Mouse (Mus musculus): ENCODE data around the gene Akt1s1.
"Not testable (repeated sequence)": the region's sequence is repeated elsewhere in the genome, so short reads cannot be mapped to it uniquely, and the experiment has no call there.

The Akt1s1 gene

GRCm38 (mm10) chr7:44868465-44868864 is 19.7 kb downstream of the Akt1s1 start:
- in situ Hi-C loops (cut with MboI) = no loop called here

DNA sequence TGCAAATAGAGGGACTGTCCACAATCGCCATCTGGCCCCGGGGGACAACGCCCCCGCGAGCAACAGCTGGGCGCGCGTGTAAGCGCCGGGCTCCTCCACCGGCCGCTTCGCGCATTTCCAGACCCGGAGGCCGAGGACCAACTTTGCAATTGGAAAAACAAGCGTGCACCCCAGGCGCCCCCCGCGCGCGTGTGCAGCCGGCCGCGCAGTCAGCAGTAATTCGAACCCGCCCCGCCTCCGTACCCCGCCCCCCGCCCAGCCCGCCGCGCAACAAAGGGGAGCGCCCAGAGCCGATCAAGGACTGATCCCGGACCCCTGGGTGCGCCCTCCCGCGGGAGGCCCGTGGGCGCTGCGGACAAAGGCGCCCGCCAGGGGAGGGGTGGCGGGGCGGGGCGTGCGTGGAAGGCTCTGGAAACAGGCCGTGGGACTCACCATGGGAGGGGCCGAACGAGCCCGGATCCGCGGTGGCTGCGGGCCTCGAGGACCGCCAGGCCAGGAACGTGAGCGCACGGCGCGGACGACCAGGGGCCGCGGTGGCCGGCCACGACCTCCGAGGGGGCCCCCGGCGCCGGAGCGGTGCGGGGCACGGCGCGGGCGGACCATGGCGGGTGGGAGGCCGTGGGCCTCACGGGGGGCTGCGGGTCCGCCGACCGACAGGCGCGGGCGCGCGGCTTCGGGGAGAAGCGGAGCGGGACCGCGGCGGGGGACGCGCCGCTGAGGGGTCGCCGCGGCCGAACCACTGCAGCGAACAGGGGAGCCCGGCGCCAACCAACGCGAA is 20.3 kb downstream of the Akt1s1 start:
- in situ Hi-C loops (cut with MboI) = no loop called here

DNA sequence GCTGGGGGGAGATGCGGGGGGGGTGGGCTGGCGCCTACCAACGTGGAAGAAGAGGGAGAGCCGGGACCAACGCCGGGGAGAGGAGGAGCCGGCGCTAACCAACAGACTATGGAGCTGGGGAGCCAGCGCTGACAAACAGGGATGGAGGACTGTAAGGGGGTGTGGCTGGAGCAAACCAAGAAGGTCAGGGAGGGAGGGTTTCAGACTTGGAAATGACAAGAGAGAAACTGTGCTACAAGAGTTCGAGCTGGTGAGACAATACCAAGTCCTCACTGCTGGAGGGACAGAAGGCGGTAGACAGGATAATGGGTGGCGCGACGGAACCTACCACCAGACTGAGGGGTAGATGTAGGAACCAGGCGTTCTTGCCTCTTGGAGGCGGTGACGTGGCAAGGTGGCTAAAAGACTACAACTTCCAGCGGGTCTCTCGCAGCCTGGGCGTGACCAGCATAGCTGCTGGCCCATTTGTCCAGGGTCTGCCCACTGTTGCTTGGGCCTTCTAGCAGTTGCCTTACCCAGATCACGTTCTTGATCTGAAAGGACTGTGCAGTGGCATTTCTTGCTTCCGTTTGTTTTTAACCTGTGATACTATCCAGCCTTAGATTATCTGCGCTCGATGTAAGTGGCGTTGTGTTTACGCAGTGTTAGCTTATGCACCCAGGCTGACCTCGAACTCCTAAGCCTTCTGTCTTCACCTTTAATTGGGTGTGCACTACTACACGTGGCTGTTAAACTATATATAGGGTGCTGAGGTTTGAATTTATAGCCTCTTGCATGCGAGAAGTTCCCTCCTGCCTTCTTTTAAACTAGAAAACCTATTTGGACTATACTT is 21.1 kb downstream of the Akt1s1 start, which contains the start of gene Ptov1:
Ptov1 (minus strand) TSS at position 92 of the 832 bp plus-strand sequence.
- in situ Hi-C loops (cut with MboI) = no loop called here

DNA sequence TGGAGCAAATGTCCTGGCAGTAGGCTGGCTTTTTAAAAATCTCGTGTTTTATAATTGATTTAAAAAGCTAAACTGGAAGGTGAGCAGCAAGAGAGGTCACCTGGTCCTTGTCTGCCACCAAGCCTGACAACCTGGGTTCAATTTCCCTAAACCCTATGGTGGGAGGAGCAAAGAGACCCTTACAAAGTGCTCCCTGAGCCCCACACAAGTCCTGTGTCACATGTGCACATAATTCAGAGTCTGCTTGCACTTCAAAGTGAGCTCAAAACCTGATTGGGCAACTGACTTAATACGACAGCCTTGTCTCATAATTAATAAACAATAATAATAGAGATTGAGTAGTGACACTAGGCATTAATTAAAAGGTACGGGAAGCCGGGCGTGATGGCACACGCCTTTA is 21.8 kb downstream of the Akt1s1 start:
- in situ Hi-C loops (cut with MboI) = no loop called here

- in situ Hi-C loops (cut with MboI) = no loop called here
Observed at GRCm38 (mm10) chr7:44871181-44871580, 22.4 kb downstream of the Akt1s1 start.

DNA sequence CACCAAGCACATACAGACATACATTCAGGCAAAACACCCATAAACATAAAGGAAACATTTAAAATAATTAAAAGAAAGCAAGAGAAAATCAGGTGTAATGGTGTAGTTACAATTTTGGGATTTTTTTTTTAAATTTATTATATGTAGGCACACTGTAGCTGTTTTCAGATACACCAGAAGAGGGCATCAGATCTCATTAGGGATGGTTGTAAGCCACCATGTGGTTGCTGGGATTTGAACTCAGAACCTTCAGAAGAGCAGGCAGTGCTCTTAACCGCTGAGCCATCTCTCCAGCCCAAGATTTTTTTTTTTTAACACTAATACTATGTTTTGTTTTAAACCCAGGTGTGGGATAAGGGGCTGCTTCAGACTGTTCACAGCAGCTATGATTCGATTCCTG is 23.0 kb downstream of the Akt1s1 start:
- in situ Hi-C loops (cut with MboI) = not testable (repeated sequence)

- in situ Hi-C loops (cut with MboI) = no loop called here
Observed at GRCm38 (mm10) chr7:44877833-44878232, 29.0 kb downstream of the Akt1s1 start.

DNA sequence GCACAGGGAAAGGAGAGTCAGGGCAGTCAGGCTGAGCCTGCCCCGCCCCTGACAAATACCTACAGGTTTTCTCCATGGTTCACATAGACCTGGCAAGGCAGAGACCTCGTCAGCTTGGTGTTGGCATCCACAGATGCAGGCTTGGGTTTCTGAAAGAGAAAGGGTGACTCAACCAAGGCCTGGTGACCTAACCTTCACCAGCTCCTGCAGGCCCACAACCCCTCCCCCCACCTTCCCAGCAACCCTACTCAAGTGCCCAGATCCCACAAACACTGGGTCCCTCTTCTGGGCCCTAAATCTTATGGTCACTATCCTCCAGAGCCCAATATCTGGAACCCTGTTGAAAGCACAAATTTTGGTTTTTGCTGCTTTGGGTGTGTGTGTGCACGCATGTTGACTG is 34.2 kb downstream of the Akt1s1 start:
- in situ Hi-C loops (cut with MboI) = no loop called here

- in situ Hi-C loops (cut with MboI) = no loop called here
Observed at GRCm38 (mm10) chr7:44884637-44885036, 35.8 kb downstream of the Akt1s1 start.

GRCm38 (mm10) chr7:44886964-44887363 is 38.2 kb downstream of the Akt1s1 start:
- in situ Hi-C loops (cut with MboI) = no loop called here

GRCm38 (mm10) chr7:44888256-44889105 is 39.7 kb downstream of the Akt1s1 start:
- in situ Hi-C loops (cut with MboI) = no loop called here

GRCm38 (mm10) chr7:44890180-44890579 is 41.4 kb downstream of the Akt1s1 start:
- in situ Hi-C loops (cut with MboI) = no loop called here

GRCm38 (mm10) chr7:44890737-44891136 is 41.9 kb downstream of the Akt1s1 start:
- in situ Hi-C loops (cut with MboI) = no loop called here

DNA sequence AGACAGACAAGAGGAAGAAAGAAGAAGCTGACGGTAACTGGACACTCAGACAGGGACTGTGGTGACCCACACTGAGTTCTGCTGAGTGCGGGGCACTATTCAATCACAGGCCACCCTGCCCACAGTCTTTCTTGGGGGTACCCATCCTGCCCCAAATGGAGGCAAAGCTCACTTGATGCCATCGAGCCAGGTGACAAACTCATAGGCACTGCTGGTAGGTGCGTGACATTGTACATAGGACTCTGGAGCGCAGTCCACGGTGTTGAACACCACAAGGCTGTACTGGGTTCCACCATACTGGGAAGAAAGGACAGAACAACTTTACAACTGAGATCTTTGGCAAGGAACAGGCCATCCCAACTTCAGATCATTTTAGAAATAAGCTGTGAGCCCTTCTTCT is 42.8 kb downstream of the Akt1s1 start:
- in situ Hi-C loops (cut with MboI) = no loop called here

DNA sequence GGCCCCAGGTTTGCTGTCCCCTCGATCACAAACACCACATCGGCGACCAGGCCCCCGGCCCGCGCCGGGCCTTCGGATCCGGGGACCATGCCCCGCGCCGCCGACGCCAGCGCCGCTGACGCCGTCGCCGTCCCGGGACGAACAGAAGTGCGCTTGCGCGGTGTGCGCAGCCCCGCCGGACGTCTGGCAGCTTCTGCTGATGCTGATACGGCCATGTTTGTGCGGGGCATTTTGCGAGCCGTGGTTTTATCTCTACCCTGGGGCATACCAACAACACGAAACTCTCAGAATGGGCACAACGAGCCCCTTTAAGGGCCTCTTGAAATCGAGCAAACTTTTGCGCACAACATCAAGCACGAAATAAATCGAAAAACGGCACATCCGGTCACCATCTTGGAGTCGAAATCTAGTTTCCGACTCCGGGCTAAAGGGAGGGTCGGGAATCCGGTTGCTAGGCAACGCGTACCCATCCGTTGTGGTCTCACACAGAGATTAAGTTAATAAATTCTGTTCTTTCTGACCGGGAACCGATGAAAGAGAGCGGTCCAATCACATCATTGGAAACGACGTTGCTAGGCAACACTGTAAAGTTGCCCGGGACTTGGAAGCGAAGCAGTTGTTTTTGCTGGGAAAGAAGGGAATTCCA is 43.6 kb downstream of the Akt1s1 start, which contains the start of gene Med25:
Med25 (minus strand) TSS at position 437 of the 646 bp plus-strand sequence.
- in situ Hi-C loops (cut with MboI) = no loop called here

DNA sequence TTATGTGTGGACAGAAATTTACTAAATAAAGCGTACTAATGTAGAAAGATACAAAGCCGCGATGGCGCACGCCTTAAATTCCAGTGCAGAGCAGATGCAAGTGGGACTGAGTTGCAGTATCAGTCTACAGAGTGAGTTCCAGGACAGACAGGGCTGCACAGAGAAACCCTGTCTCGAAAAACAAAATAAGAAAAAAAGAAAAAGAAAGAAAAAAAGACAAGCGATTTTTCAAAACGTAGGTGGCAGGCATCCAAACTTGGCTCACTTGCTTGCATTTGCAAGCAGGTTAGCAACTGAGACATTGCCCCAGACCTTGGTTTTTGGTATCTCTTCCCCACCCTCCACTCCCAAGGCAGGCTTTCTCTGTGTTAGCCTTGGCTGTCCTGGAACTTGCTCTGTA is 44.4 kb downstream of the Akt1s1 start:
- in situ Hi-C loops (cut with MboI) = no loop called here

DNA sequence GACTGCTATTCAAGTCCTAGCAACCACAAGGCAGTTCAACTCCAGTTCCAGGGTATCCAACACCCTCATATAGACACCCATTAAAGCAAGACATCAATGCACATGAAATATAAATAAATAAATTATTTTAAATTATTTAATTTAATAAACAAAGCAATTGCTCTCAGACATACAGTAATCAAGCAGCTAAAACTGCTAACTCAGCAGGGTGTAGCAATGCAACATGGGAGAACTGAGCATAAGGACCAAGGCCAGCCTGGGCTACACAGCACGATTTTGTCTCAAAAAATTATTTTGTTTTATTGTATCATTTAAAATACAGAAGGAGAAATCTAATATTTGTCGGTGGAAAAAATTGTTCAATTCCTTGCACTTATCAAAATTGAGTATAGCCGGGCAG is 45.4 kb downstream of the Akt1s1 start:
- in situ Hi-C loops (cut with MboI) = no loop called here

- in situ Hi-C loops (cut with MboI) = no loop called here
Observed at GRCm38 (mm10) chr7:44895206-44895592, 46.4 kb downstream of the Akt1s1 start.

DNA sequence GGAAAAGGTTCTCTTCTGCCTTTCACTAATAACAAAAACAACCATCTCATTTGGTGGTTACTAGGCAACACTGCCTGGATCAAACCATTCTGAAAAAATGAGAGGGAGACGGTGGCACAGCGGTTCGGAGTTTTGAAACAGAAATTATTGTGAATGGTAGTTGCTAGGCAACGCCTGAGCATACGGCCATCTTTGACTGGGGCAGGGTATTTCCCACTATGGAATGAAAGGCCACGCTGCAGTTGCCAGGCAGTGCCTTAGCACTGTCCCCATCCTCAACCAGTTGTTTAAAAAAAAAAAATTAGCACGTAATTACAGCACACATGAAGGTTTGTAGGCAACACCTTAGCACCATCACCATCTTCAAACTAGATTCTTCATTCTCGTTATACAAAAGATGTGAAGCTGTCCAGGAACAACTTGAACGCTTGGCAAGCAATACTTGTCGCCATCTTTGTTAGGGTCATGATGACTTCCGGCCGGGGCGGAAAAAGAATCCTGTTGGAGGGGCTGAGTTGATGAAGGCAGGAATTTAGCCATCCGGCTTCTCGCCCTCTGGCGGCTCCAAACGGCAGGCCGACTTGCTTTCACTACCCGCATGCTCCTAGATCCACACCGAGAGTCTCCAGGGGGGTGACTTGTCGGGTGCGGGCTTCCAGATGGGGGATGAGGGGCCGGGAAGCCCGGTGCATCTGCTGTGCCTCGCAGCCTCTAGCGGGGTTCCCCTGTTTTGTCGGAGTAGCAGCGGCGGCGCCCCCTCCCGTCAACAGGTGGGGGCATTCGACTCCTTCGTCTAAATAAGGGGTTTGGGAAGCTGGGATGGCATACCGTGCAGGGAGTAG is 47.0 kb downstream of the Akt1s1 start, which contains the start of gene Fuz:
Fuz (plus strand) TSS at position 487 of the 842 bp plus-strand sequence.
- in situ Hi-C loops (cut with MboI) = no loop called here

DNA sequence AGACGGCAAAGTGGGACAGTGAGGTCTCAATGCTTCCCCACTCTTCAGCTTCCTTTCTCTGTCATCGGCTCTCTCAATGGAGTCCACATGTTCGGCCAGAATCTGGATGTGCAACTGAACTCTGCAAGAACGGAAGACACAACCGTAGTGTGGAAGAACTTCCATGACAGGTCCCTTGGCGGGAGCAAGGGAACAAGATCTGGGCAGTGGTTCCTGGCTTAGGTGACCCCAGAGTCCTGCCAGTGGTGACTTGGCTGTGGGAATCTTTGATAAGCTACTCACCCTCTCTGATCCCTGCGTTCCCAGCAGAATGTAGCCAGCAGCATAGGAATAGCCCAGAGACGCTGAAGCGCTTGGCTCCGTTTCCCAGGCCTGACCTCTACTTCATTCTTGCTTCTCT is 47.7 kb downstream of the Akt1s1 start:
- in situ Hi-C loops (cut with MboI) = no loop called here

DNA sequence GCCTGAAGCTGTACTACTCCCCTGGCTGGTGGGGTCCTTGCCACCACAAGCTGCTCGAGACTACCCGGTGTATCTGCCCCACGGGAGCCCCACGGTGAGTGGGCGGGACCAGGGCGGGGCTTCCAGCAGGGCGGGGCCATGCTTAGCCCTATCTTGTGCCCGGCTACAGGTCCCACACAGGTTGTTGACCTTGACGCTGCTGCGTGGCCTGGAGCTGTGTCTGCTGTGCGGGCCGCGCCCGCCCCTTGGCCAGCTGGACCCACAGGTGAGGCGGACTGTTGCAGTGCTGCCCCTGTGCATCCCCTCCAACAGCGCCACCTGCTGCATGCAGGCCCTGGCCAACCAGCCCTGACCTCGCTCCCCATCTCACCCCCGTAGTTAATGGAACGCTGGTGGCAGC is 49.8 kb downstream of the Akt1s1 start:
- in situ Hi-C loops (cut with MboI) = no loop called here

All from mature B cell (primary cell).